Mouse (Mus musculus): ENCODE results near the gene 1700001L19Rik. TPM values are rescaled to one million over a fixed set of nuclear protein-coding genes. Genes with fewer than 3 reads are reported as not detected.

Gene 1700001L19Rik
- polyA plus RNA-seq (2012): not detected in 2 replicates

GRCm38 (mm10) chr13:68597199-68597598 is at the start of gene 1700001L19Rik:
Gene 1700001L19Rik, plus strand, starts transcription at chr13:68597421.

GRCm38 (mm10) chr13:68581747-68582516 is 15.3 kb upstream of the 1700001L19Rik start, which contains the start of the genes Mtrr and Fastkd3:
Gene Mtrr, minus strand, starts transcription at chr13:68582149.
Gene Fastkd3, plus strand, starts transcription at chr13:68582234.

Other genes starting within 250 kb of the 1700001L19Rik start
- 3.7 and 4.5 TPM in 2 replicates for gene Mtrr, start 15.3 kb upstream of the 1700001L19Rik start, polyA plus RNA-seq (2012)
- gene Fastkd3, start 15.2 kb upstream of the 1700001L19Rik start, polyA plus RNA-seq (2012): 3.4 and 4.9 TPM in 2 replicates

Measured in megakaryocyte-erythroid progenitor cell, adult 5 weeks (primary cell).